Mouse (Mus musculus): Measurements from ENCODE around the gene Prima1.

Prima1 gene

DNA sequence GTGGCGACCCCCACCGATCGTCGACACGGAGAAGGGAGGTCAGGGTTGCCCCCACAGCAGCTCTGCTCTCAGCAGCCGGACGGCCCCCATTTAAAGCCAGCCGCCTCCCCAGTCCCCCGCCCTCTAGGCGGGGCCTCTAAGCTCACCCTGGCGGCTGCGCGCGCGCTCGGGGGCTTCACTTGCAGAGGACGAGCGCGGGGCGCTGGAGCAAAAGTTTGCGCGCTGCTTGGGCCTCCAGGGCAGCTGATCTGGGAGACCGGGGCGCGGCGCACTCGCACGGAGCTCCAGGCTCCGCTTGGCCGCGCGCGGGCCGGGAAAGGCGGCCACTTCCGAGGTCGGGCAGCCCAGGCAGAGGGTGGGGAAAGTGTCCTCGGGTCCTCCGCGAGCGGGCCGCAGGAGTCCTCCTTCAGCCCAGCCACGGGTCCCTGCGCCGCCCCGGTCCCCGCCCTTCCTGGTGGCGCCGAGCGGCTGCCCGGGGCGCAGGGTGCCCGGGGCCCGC, at the start of gene Prima1:
Gene Prima1, minus strand, starts transcription at position 68 of the 499 bp plus-strand sequence.
- no peak for DNase-seq (ENCODE audit: low read depth, low spot score)

DNA sequence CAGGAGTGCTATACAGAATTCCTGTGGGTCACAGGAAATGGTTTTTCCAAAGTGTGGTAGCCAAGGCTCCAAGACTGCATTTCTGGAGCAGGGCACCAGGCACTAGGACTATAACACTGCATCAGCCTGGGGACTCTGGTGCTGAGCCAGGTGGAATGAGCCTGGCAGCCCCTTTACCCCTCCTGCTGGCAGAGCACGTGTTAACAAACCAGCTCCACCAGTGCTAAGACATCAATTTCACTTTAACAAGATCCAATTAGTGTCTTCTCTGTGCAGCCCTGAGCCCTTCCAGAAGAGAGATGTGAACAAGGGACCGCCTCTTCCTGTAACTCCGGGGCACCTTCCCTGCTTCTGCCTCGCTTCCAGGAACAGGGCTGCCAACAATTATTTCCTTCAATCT, 45.3 kb upstream of the Prima1 start:
- DNase-seq (ENCODE audit: low read depth, low spot score): no peak

DNA sequence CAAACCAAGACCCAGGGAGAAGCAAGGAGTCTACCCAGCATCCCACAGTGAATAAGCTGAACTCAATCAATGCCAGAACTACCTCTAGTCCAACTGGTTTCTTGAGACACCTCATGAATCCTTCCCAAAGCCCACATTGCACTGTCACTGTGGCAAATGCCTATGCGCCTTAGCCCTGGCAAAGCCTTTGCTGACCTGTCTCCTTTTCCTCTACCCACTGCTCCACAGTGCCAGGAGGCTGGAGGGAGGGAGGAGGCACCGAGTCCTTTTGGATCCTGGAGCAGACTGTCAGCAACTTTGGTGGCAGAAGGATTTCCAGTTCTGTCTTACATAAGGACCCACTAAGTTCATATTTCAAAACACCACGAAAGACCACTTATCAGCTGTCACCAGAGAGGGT, 41.5 kb upstream of the Prima1 start:
- DNase-seq (ENCODE audit: low read depth, low spot score): no peak

DNA sequence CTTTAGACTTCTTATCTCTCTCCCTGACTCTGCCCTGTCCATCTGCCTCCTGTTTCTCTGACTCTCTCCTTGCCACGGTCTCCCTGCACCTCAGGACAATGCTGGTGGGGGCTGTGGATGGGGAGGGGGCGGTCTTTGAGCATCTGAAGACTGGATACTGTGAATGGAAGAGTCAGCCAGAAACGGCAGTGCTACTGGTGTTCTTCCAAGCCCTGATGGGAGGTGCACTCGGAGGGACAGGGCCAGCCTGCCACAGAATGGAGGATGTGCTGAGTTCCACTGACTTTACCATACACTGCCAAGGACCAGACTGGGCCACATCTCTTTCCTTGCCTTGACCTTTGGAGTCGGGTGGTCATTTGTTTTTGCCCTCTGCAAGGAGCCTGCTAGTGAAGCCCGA, 41.0 kb upstream of the Prima1 start:
- DNase-seq (ENCODE audit: low read depth, low spot score): no peak

DNA sequence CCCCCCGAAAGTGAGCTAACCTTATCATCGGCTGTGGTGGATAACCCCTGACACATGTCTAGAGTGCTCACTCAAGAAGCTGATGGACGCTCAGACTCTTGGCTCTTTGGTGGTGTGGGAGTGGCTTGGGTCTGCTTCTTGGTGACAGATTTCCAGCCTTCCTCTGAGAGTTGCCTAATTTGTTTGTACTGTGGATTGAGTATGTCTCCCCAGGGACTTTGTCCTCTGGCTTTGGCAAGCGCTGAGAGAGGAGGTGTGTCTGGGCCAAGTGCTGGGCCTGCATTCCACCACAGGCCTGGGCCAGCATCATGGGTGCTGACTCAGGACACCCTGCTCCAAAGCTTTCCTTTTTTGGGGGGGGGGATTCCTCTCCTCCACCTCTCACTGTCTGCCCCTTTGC, 40.0 kb upstream of the Prima1 start:
- no peak for DNase-seq (ENCODE audit: low read depth, low spot score)

DNA sequence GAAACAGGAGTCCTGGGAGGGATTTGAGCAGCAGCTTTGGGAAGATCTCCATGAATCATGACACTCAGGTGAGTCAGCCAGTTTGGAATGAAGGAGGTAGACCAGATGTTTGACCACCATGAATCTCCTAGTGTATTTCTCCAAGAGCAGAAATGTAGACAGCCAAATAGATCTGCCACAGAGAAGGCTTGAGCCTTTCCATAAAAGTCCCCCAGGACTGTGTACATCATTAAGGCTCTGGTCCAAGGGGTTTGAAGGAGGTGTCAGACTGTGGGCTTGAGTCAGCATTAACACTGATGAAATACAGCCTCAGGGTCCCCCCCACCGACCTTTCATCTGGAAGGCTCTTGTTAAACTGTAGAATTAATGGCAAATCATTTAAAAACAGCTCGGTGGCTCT, 39.5 kb upstream of the Prima1 start:
- DNase-seq (ENCODE audit: low read depth, low spot score): no peak

DNA sequence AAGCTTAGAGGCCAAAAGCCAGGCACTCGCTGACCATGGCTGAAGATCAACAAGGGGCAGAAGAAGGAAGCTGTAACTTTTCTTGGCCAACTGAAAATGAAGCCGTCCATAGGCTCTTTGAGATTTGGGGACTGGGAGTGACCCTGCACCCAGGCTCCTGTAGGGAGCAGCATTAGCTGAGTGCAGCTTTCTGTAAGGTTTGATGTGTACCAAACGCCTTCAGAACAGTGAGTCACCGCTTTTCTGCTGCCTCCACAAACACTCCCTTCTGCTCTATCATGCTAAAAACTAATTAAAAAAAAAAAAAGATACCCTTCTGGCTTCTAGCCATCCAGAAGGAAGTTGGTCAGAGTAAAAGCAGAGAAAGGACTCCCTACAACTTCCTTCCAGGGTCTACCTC, 34.5 kb upstream of the Prima1 start:
- peak; percentile 65 for DNase-seq (ENCODE audit: low read depth, low spot score)

DNA sequence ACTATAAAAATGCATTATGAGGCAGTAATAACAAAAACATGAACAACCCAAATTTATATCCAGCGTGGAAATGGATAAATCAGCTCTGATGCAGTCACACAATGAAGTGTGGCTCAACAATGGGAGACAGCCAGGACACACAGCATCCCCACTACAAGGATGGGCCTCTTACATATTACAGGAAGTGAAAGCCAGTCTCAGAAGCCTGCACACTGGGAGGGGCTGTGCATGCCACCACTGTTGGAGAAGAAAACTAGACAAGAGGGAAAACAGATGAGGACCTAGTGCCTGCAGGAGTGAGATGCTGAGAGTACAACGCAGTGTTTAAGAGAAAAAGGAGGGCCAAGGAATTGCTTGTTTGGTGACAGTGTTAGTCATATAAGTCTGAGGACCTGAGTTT, 31.8 kb upstream of the Prima1 start:
- no peak for DNase-seq (ENCODE audit: low read depth, low spot score)

DNA sequence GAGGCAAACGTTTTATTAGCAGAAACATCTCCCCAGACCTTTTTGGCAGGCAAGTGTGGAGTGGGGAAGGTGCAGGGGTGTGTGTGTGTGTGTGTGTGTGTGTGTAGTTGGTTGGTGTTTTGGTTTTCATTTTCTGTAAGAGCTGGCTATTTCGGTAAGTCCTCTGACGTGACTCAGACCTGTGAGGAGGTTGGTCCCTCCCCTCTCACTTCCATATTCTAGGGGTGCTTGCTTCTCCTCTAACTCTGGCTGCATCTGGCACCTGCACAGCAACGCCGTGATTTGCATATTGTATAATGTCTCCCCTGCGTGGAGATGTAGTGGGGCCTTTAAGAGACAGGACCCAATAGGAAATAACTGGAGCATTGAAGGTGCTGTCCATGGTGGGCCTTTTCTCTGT, 31.1 kb upstream of the Prima1 start:
- DNase-seq (ENCODE audit: low read depth, low spot score): peak; percentile 10

DNA sequence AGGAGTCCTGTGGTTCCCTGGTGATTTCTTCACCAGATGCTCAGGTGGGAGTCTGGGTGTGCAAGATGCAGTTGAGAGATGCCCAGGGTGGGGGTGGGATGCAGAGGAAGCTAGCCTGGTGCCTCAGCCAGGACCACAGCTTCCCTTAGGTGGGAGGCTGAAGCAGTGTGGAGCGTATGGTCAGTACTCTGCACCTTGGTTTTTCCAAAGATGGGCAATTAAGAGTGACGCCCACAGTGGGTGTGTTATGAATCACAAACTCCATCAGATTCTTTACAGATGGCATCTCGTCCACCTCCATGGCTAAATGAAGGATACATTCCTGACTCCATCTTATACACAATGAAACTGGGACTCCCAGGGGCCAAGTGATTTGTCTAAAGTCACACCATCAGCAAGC, 30.2 kb upstream of the Prima1 start:
- peak; percentile 16 for DNase-seq (ENCODE audit: low read depth, low spot score)

DNA sequence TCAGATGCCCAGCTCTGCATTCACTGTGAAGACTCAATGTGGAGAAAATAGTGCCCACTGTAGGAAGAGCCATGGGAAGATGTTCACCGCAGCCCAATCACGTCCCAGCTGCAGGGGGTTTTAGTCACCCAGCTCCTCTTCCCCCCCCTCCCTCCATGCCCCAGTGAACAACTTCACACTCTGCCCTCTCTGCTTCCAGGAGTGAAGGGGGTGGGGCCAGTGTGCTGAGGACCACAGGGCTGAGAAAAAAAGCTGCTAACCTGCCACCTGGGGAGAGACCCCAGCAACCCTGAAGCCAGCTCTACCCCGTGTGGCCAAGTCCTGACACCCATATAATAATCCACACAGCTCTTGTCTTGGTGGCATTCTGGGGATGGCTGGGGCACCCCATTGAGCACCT, 24.7 kb upstream of the Prima1 start:
- DNase-seq (ENCODE audit: low read depth, low spot score): no peak

DNA sequence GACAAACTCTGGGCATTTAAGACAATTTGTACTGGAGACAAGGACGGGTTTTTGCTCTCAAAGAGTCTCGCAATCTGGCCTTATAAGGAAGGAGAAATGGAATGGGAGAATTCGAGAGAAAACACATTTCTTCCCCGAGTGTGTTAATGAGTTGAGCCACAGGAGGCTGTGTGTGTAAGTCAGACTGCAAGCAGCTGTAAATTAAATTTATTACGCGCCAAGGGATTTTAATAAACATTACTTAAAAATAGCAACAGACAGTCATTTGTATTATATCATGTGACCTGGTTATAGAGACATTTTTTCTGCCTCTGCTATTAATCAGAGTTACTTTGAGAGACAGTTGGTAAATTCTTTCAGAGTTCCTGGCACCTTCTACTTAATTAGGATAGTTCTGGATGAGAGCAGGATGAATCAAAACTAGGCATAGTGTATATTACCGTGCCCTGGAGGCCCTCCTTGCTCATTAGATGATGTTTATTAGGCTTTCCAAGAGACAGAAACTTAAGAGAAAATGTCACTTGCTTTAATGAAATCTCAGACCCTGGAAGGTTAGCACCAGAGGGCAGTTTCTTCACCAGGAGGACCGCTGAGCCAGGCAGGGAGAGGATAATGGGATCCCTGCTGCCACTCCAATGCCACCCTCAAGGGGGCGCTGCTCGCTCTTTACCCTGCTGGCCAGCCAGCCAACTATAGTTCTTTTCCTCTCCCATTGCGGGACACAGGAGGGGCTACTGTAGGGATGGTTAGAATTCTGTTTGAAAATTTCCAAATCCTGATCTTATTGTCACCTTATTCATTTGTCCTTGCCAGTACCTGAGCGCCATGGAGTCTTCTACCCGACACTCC, 20.3 kb upstream of the Prima1 start:
- no peak for DNase-seq (ENCODE audit: low read depth, low spot score)

DNA sequence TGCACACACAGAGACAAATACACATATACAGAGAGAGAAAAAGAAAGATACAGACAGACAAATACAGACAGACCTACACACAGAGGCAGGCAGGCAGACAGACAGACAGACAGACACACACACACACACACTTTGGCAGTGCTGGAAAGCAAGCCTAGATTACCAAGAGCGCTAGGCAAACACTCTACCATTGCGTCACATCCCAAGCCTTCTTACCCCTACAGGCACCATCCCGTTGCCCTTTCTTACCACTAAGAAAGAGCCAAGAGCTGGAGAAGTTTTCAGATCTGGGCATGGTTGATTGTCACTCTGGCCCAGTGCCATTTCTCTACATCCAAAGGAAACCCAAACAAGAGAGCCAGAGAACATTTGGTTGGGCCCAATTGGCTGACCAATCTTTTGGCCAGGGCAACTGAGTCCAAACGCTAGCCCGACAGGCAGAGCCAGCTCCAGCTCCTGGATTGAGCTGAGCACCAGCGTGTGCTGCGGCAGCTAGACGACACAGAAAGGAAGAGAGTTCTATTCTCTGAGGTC, 11.0 kb upstream of the Prima1 start:
- no peak for DNase-seq (ENCODE audit: low read depth, low spot score)

DNA sequence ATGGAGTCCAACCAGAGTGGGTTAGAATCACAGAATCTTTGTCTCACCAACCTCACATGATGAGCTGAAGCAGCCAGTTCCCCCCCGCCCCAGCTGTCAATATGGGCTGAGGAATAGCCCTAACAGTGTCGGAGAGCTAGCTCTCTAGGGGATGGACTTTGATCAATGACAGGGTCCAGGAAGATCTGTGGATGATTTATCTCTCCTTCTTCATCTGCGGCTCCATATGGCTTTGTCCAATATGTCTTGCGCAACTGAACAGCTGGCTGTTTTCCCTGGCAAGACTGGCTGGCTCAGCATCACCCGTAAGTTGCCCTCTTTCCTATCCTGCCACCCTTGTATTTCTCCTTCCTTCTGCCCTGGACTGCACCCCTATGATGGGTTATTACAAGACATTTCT, 9.2 kb upstream of the Prima1 start:
- DNase-seq (ENCODE audit: low read depth, low spot score): no peak

DNA sequence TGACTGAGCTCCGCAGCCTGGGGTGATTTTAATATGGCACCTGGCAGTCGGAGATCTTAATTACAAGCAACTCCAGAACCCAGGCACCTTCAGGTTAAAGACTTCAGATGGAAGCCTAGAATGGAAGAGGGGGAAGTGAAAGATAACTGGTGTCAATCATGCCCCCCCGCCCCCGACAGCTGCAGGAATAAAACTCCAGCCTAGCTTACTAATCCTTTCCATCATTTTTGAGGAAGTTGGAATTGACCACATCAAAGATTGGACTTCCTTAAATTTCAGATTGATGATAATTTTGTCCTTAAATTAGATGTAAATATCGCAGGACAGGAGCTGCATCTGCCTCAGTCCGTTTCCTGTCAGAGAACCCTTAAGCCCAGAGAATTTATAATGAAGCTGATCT, 8.4 kb upstream of the Prima1 start:
- no peak for DNase-seq (ENCODE audit: low read depth, low spot score)

DNA sequence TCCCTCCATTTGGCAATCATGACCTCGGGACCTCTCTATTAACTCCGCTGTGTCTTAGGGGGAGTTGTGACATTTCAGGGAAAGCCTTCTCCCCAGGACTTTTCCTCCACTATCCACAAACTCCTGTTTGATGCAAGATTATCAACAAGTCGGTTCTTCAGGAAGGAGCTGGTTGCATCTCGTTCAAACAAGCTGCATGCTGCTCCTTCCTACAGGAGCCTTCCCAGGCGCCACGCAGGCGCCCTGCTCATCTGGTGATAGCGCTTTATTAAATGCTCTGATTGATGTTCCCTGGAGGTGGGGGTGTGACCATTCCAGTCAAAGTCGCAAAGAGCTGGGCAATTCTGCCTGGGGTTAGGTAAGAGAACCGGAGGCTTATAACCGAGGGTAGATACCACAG, 1.1 kb upstream of the Prima1 start:
- no peak for DNase-seq (ENCODE audit: low read depth, low spot score)

DNA sequence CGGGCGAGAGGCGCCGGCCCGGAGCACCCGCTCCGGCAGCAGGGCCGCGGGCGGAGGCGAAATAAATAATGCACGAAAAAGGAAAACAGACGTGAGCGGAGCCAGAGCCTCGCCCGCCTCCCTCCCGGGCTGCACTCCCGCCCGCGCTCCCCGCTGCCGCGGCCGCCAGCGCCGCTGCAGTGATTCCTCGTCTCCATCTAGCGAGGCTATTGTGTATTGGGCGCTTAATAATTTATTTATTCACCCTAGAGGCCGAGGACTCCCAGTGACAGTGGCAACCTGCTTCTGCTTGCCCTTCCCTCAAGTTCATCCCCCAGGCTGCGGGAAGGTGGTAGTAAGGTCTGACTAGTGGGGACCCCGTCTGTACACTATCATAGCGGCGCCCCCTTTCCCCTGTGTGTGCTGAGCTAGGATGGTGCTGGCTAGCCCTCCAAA, 658 bp upstream of the Prima1 start:
- no peak for DNase-seq (ENCODE audit: low read depth, low spot score)

DNA sequence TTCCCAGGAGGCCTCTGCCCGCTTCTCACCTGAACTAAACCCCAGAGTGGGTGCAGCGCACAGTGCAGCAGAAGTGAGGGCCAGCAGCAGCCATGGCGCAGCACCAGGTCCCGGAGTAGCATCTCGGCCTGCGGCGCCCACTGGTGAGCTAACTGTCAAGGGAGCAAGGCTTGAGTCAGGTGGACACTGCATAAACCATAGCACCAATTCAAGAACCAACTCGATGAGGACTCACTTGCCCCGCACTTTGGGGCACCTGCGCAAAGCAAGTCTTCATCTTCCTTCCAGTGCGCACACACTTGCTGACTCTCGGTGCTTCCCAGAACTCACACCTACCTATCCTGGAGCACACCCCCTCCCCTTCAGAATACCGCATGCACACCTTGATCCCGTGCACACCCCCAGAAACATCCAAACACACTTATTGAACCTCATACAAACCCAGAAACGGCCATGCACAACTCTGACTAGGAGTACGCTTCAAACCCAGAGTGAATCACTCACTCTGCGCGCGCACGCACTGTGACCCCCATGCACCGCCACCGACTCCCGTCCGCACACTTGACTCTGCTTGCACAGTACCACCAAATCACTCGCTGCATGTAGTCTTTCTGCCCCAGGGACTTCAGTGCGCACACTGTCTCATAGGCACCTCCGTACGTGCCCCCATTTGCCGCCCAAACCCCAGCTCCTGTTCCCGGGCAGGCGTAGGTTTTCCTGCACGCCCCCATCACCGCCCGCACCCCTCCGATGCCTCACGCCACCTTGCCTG, 453 bp downstream of the Prima1 start:
- no peak for DNase-seq (ENCODE audit: low read depth, low spot score)

DNA sequence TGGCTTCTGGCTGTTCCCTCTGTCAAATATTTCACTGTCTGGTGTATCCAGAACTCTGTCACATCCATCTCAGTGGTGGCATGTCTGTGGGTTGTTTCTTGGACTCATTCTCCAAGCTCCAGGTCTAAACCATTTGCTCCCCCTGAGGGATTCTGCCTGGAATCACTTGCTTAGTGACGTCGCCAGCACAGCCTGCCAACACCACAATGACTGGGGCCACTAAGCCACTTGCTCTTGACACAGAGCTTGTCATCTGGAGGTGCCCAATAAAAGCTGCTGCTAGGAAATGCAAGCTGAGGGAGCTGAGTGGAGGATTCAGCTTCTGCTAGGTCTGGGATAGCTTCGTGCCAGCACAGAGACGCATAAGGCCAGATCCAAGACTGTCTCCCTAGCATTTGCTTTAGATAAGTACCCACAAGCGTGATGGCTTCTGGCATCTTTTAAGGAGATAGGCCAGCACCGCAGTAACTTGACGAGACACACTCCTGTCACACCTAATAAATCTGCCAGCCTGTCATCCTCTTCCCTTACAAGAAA, 3.0 kb downstream of the Prima1 start:
- no peak for DNase-seq (ENCODE audit: low read depth, low spot score)

DNA sequence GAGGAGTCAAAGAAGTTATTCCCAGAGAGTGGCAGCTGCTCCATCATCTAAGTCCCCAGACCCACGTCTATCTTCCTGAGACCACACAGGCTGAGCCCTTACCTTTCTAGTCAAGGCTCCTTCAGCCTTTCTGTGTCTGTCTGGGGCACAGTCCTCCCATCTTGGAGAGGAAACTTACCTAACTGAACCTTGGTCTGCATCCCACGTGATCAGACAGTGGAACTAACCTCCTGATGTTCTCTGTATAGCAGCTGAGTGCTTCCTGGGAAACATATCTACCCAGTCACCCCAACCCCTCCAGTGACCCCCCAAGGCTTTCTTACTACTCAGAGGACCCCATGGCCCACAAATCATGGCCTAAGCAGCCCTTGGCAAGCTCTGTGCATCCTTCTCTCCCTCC, 6.1 kb downstream of the Prima1 start:
- DNase-seq (ENCODE audit: low read depth, low spot score): no peak

DNA sequence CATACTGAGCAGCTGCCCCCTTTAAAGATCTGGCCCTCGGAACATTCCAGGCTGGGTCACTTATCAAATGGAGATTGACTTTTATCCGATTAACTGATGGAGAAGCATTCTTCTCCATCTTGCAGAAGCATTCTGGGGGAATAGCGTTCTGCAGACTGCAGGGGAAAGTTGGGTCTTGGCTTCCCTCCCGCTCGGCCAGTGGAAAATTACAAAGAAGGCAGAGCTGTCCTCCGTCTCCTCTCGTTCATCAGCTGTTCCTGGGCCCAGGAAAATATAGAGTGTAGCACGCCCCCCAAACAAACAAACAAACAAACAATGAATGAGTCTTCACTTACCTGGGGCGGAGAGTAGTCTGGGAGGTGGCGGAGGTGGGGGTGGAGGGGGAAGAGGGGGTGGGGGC, 6.7 kb downstream of the Prima1 start:
- no peak for DNase-seq (ENCODE audit: low read depth, low spot score)

DNA sequence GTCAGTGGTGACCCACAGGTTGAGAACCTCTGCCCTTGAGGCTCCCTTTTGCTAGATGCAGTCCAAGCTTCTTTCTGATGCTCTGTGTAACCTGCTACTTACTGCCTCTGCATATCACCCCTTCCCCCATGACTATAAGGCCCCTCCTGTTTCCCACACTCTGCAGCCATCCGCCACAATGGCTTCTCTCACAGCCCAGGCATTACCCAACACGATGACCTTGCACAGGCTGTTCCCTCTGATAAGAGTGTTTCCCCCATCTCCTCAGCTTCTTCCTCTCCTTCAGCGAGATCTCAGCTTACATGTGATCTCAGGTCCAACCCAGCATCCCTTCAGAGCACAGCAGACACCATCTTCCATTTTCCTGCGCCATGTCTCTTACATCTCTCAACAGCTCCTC, 12.9 kb downstream of the Prima1 start:
- no peak for DNase-seq (ENCODE audit: low read depth, low spot score)

Data from telencephalon, adult 2 months (tissue).